Mouse (Mus musculus): ENCODE results near the gene Nufip2.
A peak's percentile ranks its signal among the peaks of the same experiment; 100 is the strongest.

- TF ChIP-seq CTCF (IDR thresholded peaks at IDR 0.05; ENCODE audit: borderline replicate concordance, insufficient read depth, low read length) (no peak), POLR2A (IDR thresholded peaks at IDR 0.05; ENCODE audit: low read depth, low read length) (peak; percentile 98)
These were observed at the start of gene Nufip2 for GRCm38 (mm10) chr11:77685383-77686265.
